Mouse (Mus musculus): ENCODE data around the gene Phactr4. TPM values are rescaled to one million over a fixed set of nuclear protein-coding genes. Genes with fewer than 3 reads are reported as not detected.
A peak's percentile ranks its signal among the peaks of the same experiment; 100 is the strongest.

Gene Phactr4
- polyA plus RNA-seq (2016; fragmentation: Nextera tagmentation; extraction: Ambion mirVana), result 19.5 and 22.9 TPM in 2 replicates

DNA sequence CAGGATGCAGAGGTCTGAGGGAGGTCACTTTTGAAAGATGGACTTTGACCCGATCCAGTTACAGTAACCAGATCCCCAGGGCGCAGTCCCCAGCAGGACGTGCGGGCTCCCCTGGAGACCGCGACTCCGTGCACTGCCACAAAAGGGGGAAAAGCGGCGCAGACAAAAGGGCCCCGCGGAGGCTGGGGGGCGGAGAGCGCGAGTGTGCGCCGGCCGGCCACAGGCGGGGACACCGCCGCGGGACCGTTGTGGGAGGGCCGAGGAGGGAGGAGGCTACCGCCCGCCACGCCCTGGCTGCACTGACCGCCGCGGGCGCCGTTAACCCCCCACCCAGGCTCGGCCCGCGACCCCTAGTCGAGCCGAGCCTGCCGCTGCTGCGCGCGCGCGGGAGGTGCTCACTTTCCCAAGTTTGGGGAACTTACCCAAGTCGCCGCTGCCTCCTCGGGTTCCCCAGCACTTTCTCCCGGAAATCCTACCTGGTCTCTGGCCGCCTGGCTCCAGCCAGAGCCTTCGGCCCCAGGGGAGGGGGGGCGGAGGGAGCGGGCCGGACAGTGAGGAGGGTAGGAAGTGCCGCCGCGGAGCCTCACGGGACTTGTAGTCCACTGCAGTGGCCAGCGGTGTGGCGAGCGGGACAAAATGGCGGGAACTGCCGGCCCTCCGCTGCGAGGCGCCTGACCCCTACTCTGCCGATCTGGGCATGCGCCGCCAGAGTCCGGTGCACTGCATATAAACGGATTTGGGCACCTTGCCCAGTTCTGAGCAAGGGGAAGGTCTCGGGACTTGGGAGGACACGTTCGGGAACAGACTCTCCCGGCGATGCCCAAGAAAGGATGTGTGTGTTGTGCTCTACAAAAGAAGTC, at the start of gene Phactr4:
Gene Phactr4, minus strand, starts transcription at position 567 of the 860 bp plus-strand sequence.
- peak within 1 kb of the TSS; percentile 98 for H3K27ac ChIP-seq (ENCODE audit: poor library complexity, severe bottlenecking)

DNA sequence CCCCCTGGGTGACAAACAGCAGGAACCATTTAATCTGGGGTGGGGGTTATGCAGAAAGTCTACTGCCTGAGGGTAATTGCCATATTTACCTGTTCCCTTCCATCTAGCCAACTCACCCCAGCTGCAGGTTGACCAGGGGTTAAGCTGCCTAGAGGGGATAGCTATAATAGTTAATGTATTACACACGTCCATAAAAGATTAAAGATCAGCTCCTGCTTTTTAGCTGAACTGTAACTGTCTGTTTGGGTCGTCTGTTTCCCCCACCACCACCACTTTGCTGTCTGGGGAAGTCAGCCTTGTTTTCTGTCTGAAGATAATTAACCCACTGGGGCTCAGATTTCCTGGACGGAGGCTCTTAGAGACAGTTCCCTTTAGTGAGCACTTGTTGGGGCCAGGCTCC, 47.6 kb upstream of the Phactr4 start:
- ATAC-seq (ENCODE audit: insufficient number of reproducible peaks, low FRiP score), result no peak
- H3K9me3 ChIP-seq (replicated peaks), result no peaks in the 10 kb centered on the region
- H3K4me1 ChIP-seq (replicated peaks), result no peaks in the 10 kb centered on the region
- H3K27me3 ChIP-seq (replicated peaks), result no peaks in the 10 kb centered on the region
- H3K27ac ChIP-seq (ENCODE audit: poor library complexity, severe bottlenecking), result no peak overlapping the region
- H3K4me3 ChIP-seq, result no peak overlapping the region
- WGBS, result 17% methylated on average over 3 of the region's 3 CpGs
- no peak overlapping the region for H3K9ac ChIP-seq
- H3K36me3 ChIP-seq, result no peaks in the 10 kb centered on the region
- H3K4me2 ChIP-seq, result no peak overlapping the region

More for the DNA sequence above, at the start of gene Phactr4:
- Histone ChIP-seq H3K4me2 (peak within 1 kb of the TSS; percentile 77), H3K9me3 (replicated peaks) (no peaks in the 10 kb centered on the region; the same call in 1 of the 2 replicates), H3K4me3 (peak within 1 kb of the TSS; percentile 70), H3K27me3 (replicated peaks) (no peaks in the 10 kb centered on the region), H3K36me3 (no peaks in the 10 kb centered on the region), H3K9ac (peak within 1 kb of the TSS; percentile 85), H3K4me1 (replicated peaks) (peaks cover 20% of the 10 kb centered on the region)
- under 1% methylated on average over 70 of the region's 73 CpGs for WGBS
- ATAC-seq (ENCODE audit: insufficient number of reproducible peaks, low FRiP score), result peak; percentile 98

DNA sequence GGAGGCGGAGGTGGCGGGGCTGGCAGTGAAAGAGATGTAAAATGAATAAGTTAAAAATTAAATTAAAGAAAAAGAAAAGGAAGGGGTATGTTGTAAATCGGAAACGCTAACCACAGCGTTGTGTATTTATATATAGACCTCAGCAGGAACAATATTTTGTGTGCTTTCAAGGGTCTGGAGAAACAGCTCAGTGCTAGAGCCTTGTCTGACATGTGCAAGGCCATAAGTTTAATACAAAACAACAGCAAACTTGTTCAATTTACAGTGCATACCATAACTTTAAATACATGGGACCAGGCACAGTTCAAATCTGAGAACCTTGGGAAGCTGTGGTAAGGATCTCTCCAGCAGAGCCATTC, 41.9 kb upstream of the Phactr4 start:
- Histone ChIP-seq H3K9me3 (replicated peaks) (no peaks in the 10 kb centered on the region), H3K4me2 (peak overlapping the region; percentile 96), H3K36me3 (peaks cover 21% of the 10 kb centered on the region), H3K4me1 (replicated peaks) (peaks cover 11% of the 10 kb centered on the region), H3K27ac (ENCODE audit: poor library complexity, severe bottlenecking) (no peak overlapping the region; the same call in 1 of the 2 replicates), H3K4me3 (peak overlapping the region; percentile 94), H3K9ac (0 out of 2 replicates have a peak overlapping the region, but pooled peaks have one; percentile 90), H3K27me3 (replicated peaks) (no peaks in the 10 kb centered on the region)
- WGBS, result 5% methylated on average over 5 of the region's 5 CpGs
- ATAC-seq (ENCODE audit: insufficient number of reproducible peaks, low FRiP score), result no peak

- no peaks in the 10 kb centered on the region for H3K9me3 ChIP-seq (replicated peaks)
- peak within 1 kb of the TSS; percentile 2; the same call in 1 of the 2 replicates for H3K27ac ChIP-seq (ENCODE audit: poor library complexity, severe bottlenecking)
- peak within 1 kb of the TSS; percentile 96 for H3K4me2 ChIP-seq
- peak within 1 kb of the TSS; percentile 94 for H3K4me3 ChIP-seq
- peak within 1 kb of the TSS; percentile 90 for H3K9ac ChIP-seq
- H3K36me3 ChIP-seq, result peaks cover 24% of the 10 kb centered on the region
- peaks cover 11% of the 10 kb centered on the region for H3K4me1 ChIP-seq (replicated peaks)
- WGBS, result under 1% methylated on average over 44 of the region's 44 CpGs
- ATAC-seq (ENCODE audit: insufficient number of reproducible peaks, low FRiP score), result peak; percentile 88
- H3K27me3 ChIP-seq (replicated peaks), result no peaks in the 10 kb centered on the region
These were observed 41.4 kb upstream of the Phactr4 start, which contains the start of gene Med18 for GRCm38 (mm10) chr4:132463430-132464254. Med18 (minus strand) TSS chr4:132463921.

DNA sequence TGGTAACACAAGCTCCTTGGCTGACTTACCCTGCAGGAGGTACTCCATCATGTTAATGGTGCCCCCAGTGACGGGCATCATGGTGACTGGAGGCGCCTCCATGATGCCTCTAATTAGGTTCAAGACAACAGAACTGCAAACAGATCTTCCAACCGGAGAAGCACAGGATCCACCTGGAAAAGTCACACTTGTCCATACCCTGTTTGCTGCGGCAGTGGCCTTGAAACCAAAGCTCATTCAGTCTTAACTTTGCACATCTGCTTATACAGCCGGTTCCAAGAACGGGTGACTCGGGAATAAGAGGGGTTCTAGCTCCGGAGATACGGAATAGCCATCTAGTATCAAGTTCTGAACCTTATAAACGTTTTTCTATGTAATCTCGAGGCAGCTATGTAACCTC, 40.5 kb upstream of the Phactr4 start:
- peak overlapping the region; percentile 96 for H3K4me2 ChIP-seq
- peaks cover 29% of the 10 kb centered on the region for H3K36me3 ChIP-seq
- no peak for ATAC-seq (ENCODE audit: insufficient number of reproducible peaks, low FRiP score)
- no peaks in the 10 kb centered on the region for H3K9me3 ChIP-seq (replicated peaks)
- peak overlapping the region; percentile 90 for H3K9ac ChIP-seq
- 10% methylated on average over 11 of the region's 11 CpGs for WGBS
- H3K27ac ChIP-seq (ENCODE audit: poor library complexity, severe bottlenecking), result no peak overlapping the region
- no peaks in the 10 kb centered on the region for H3K27me3 ChIP-seq (replicated peaks)
- peaks cover 11% of the 10 kb centered on the region for H3K4me1 ChIP-seq (replicated peaks)
- H3K4me3 ChIP-seq, result peak overlapping the region; percentile 94

- no peak overlapping the region for H3K27ac ChIP-seq (ENCODE audit: poor library complexity, severe bottlenecking)
- no peak overlapping the region for H3K4me3 ChIP-seq
- no peak for ATAC-seq (ENCODE audit: insufficient number of reproducible peaks, low FRiP score)
- peaks cover 11% of the 10 kb centered on the region for H3K4me1 ChIP-seq (replicated peaks)
- H3K9ac ChIP-seq, result no peak overlapping the region
- no peak overlapping the region for H3K4me2 ChIP-seq
- H3K9me3 ChIP-seq (replicated peaks), result no peaks in the 10 kb centered on the region
- 89% methylated on average over 8 of the region's 8 CpGs for WGBS
- peaks cover 43% of the 10 kb centered on the region for H3K36me3 ChIP-seq
- no peaks in the 10 kb centered on the region for H3K27me3 ChIP-seq (replicated peaks)
These were observed 37.9 kb upstream of the Phactr4 start for GRCm38 (mm10) chr4:132460225-132460624.

DNA sequence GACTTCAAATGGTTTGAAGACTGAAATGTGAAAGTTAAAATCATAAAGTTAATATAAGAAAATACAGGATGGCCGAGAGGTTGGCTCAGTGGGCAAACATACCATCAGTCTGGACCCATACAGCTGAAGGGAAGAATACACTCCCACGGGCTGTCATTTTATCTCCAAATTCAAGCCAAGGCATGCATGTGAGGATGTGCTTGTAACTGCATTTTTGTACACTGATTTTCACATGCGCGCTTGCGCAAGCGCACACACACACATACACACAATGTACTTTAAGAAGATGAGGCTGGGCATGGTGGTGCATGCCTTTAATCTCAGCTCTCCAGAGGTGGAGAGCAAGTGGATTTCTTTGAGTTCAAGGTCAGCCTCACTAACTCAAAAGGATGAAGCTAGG, 33.3 kb upstream of the Phactr4 start:
- Histone ChIP-seq H3K36me3 (peaks cover 35% of the 10 kb centered on the region), H3K4me1 (replicated peaks) (no peaks in the 10 kb centered on the region), H3K4me2 (no peak overlapping the region), H3K27me3 (replicated peaks) (no peaks in the 10 kb centered on the region), H3K27ac (ENCODE audit: poor library complexity, severe bottlenecking) (no peak overlapping the region), H3K9me3 (replicated peaks) (no peaks in the 10 kb centered on the region), H3K9ac (no peak overlapping the region), H3K4me3 (no peak overlapping the region)
- WGBS, result 89% methylated on average over 6 of the region's 6 CpGs
- ATAC-seq (ENCODE audit: insufficient number of reproducible peaks, low FRiP score), result no peak

- H3K4me2 ChIP-seq, result no peak overlapping the region
- WGBS, result 81% methylated on average over 3 of the region's 3 CpGs
- H3K9me3 ChIP-seq (replicated peaks), result no peaks in the 10 kb centered on the region
- no peaks in the 10 kb centered on the region for H3K4me1 ChIP-seq (replicated peaks)
- H3K36me3 ChIP-seq, result peaks cover 31% of the 10 kb centered on the region
- H3K27me3 ChIP-seq (replicated peaks), result no peaks in the 10 kb centered on the region
- no peak overlapping the region for H3K27ac ChIP-seq (ENCODE audit: poor library complexity, severe bottlenecking)
- no peak overlapping the region for H3K9ac ChIP-seq
- no peak overlapping the region for H3K4me3 ChIP-seq
- ATAC-seq (ENCODE audit: insufficient number of reproducible peaks, low FRiP score), result no peak
These were observed 32.9 kb upstream of the Phactr4 start for GRCm38 (mm10) chr4:132455146-132455545.

GRCm38 (mm10) chr4:132454216-132454615, 31.9 kb upstream of the Phactr4 start:
- Histone ChIP-seq H3K9ac (no peak overlapping the region), H3K4me2 (no peak overlapping the region), H3K4me3 (no peak overlapping the region), H3K27ac (ENCODE audit: poor library complexity, severe bottlenecking) (no peak overlapping the region), H3K36me3 (peaks cover 21% of the 10 kb centered on the region), H3K9me3 (replicated peaks) (no peaks in the 10 kb centered on the region), H3K27me3 (replicated peaks) (no peaks in the 10 kb centered on the region), H3K4me1 (replicated peaks) (no peaks in the 10 kb centered on the region)
- 84% methylated on average over 6 of the region's 6 CpGs for WGBS
- no peak for ATAC-seq (ENCODE audit: insufficient number of reproducible peaks, low FRiP score)

DNA sequence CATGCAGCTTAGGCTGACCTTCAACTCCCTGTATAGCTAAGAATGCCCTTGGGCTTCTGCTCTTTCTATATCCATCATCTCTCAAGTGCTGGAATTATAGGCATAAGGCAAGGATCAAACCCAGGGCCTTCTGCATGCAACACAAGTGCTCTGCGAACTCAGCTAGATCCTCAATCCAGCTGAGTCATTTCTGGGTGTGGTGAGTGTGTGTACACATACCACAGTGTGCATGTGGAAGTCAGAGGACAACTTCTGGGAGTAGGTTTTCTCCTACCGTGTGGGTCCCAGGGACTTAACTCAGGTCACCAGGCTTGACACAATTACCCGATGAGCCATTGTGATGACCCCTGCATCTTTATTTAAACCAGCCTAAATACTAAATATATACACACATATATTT, 27.5 kb upstream of the Phactr4 start:
- H3K4me3 ChIP-seq, result no peak overlapping the region
- WGBS, result 73% methylated on average over 3 of the region's 3 CpGs
- no peaks in the 10 kb centered on the region for H3K27me3 ChIP-seq (replicated peaks)
- H3K36me3 ChIP-seq, result no peaks in the 10 kb centered on the region
- no peak overlapping the region for H3K4me2 ChIP-seq
- no peak for ATAC-seq (ENCODE audit: insufficient number of reproducible peaks, low FRiP score)
- H3K9ac ChIP-seq, result no peak overlapping the region
- no peaks in the 10 kb centered on the region for H3K9me3 ChIP-seq (replicated peaks)
- H3K4me1 ChIP-seq (replicated peaks), result no peaks in the 10 kb centered on the region
- H3K27ac ChIP-seq (ENCODE audit: poor library complexity, severe bottlenecking), result no peak overlapping the region

- no peak overlapping the region for H3K9ac ChIP-seq
- 72% methylated on average over 12 of the region's 12 CpGs for WGBS
These were observed 23.8 kb upstream of the Phactr4 start for GRCm38 (mm10) chr4:132446105-132446504.

More at GRCm38 (mm10) chr4:132446105-132446504, 23.8 kb upstream of the Phactr4 start:
- ATAC-seq (ENCODE audit: insufficient number of reproducible peaks, low FRiP score), result no peak
- Histone ChIP-seq H3K4me2 (no peak overlapping the region), H3K27me3 (replicated peaks) (no peaks in the 10 kb centered on the region), H3K36me3 (no peaks in the 10 kb centered on the region), H3K4me3 (no peak overlapping the region), H3K4me1 (replicated peaks) (no peaks in the 10 kb centered on the region), H3K9me3 (replicated peaks) (peaks cover 7% of the 10 kb centered on the region; the same call in 1 of the 2 replicates), H3K27ac (ENCODE audit: poor library complexity, severe bottlenecking) (no peak overlapping the region)

Data from heart, embryonic 12.5 days (tissue).